Mouse (Mus musculus) urinary bladder, postnatal 36 days (tissue): ENCODE results near the gene Iqschfp.

Experiments
- DNase-seq, 2 experiments: peaks; one replicate each; pipeline ENCODE4 v3.0.0; 2022; ENCODE audit warnings: low spot score in 2 of 2, mixed read lengths in 1 of 2

The Iqschfp gene

GRCm38 (mm10) chr3:68335501-68335900, 443.5 kb downstream of the Iqschfp start:
- no peak for DNase-seq

DNA sequence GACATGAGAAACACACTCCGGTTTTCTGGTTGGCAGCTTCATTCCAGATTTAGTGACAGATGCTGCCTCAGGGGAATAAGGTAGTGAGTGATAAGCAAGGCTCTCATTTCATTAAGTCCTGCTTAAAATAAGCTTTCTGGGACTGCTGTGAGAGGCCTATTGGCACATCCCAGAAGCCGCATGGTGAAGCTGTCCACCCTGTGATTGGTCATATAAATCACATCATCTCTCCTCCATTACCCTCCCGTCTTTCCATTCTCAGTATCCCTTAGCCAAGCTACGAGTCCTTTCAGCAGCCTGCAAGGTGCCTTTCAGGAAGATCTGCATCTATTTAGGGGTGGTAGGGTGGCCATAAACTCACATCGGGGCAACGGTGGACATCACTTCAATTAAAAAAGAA, 458.6 kb downstream of the Iqschfp start:
- no peak for DNase-seq

GRCm38 (mm10) chr3:68351461-68351860, 459.4 kb downstream of the Iqschfp start:
- no peak for DNase-seq

DNA sequence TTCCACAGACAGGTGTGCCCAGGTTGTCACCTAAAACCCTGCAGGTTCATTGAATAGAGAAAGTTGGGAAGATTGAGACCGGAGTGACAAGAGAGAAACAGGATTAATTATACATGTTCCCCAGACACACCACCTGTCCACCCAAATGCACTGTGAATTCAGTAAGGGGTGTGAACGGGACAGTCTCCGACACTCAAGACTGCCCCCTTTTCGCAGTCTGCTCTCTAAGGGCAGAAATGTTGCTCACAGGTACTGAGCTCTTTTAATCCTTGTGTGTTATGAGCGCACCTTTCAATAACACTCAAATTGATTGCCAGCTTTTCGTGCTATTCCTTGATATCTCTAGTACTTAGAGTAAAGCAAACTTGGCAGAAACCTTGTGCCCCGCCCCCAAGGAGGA, 460.9 kb downstream of the Iqschfp start:
- DNase-seq = no peak

DNA sequence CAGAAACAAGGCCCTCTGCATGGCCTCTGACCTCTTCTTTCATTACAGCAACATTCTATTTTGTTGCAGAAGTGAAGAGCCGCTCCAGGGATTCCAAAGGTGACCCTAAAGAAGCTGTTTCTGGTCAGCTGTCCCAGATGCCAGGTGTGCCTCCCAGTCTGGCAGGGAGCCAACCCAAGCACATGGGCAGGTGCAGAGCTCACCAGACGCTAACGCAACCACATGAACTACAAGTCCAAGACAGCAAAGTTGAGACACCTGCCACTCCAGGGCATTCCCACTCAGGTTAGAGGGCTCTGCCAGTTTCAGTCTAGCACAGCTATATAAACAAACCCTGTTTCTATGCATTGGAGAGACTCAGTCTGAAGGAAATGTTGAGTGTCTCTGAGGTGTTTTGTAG, 461.5 kb downstream of the Iqschfp start:
- DNase-seq = no peak

- DNase-seq = no peak
Observed at GRCm38 (mm10) chr3:68356516-68356915, 464.5 kb downstream of the Iqschfp start.

GRCm38 (mm10) chr3:68368029-68368428, 476.0 kb downstream of the Iqschfp start:
- no peak for DNase-seq

- no peak for DNase-seq
Observed at GRCm38 (mm10) chr3:68372925-68373324, 480.9 kb downstream of the Iqschfp start.

GRCm38 (mm10) chr3:68375100-68375508, 483.1 kb downstream of the Iqschfp start:
- no peak for DNase-seq

GRCm38 (mm10) chr3:68377452-68378198, 485.6 kb downstream of the Iqschfp start:
- no peak for DNase-seq

DNA sequence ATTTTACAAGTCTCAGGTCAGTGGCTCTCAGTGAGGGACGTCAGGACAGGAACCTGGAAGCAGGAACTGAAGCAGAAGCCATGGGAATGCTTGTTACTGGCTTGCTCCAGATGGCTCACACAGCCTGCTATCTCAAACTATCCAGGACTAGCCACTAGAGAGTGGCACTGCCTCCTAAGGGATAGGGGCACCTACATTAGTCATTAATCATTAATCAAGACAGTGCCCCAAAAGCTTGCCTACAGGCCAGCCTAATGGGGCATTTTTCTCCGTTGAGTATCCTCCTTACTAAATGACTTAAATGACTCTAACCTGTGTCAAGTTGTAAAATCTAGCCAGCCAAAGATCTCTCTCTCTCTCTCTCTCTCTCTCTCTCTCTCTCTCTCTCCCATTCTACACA, 486.8 kb downstream of the Iqschfp start:
- no peak for DNase-seq

GRCm38 (mm10) chr3:68379242-68379641, 487.2 kb downstream of the Iqschfp start:
- DNase-seq = peak in 1 of 2 experiments; percentile 2

- DNase-seq = no peak
Observed at GRCm38 (mm10) chr3:68383672-68384071, 491.6 kb downstream of the Iqschfp start.

DNA sequence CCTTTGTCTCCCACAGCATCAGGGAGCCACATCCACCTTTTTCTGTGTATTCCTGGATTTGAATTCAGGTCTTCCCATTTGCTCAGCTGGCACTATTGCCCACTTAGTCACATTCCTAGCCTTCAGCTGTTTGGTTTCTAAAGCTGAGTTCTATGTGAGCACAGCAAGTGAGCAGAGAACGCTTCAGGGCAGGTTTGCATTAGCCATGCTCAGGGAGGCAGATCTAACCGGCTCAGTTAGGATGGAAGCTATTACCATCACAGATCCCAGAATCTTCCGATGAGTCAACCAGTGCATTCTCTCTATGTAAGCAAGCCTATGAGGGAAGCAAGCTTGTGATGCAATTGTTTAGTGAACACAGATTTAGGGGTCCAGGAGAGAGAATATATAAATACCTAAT, 493.5 kb downstream of the Iqschfp start:
- DNase-seq = no peak

- no peak for DNase-seq
Observed at GRCm38 (mm10) chr3:68388023-68388422, 496.0 kb downstream of the Iqschfp start.

GRCm38 (mm10) chr3:68393578-68393977, 501.5 kb downstream of the Iqschfp start:
- no peak for DNase-seq

DNA sequence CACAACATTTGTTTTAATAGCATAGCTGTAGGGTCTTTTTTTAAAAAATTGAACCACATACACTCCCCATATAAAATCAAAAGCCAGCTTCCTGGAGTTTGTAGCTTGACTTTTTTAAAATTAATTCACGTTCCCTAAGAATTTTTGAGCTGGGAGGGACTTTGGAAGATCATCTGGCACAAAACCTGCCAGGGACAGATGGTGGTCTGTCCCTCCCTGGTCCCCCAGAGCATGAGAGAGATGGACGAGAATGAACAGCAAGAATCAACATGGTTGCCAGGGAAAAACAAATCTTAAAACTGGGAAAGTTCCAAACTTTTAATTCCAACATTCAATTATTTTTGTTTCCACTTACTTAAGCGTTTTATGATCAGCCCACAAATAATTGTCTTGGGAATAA, 506.7 kb downstream of the Iqschfp start:
- no peak for DNase-seq

GRCm38 (mm10) chr3:68400121-68400520, 508.1 kb downstream of the Iqschfp start:
- DNase-seq = no peak

DNA sequence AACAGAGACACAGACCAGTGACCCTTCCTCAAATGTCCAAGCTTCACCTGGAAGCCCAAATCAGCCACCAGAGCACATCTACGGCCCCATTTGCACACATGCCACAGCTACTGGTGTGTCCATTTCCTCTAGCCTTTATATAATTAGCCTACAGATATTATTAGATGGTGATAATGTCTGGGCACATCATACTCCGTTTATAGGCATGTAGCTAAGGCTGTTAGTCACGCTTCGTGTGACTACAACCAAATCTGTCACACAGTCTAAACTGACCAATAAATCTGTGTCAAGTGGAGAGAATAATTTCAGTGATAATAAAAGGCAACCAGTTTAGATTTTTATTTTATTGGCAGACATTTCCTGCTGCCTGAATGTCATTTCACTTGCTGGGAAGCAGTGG, 511.3 kb downstream of the Iqschfp start:
- no peak for DNase-seq

GRCm38 (mm10) chr3:68403783-68404217, 511.8 kb downstream of the Iqschfp start:
- DNase-seq = no peak

- DNase-seq = no peak
Observed at GRCm38 (mm10) chr3:68405724-68406123, 513.7 kb downstream of the Iqschfp start.

DNA sequence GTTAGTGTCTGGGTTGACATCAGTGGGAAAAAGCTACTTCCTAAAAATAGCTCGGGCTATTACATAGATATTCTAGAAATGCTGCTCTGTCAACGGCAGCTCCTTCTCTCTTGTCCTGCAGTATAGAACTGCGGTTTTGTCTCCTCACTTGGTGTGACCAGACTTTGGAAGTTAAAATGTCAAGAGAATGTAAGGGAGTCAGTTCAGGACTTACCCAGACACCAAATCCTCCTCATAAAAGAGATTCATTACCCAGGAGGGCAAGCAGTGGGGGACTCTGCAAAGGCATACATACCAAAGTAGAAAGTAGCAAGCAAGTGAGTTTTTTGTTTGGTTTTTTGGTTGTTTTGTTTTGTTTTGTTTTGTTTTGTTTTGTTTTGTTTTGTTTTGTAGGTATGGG, 520.2 kb downstream of the Iqschfp start:
- no peak for DNase-seq

GRCm38 (mm10) chr3:68419792-68420191, 527.8 kb downstream of the Iqschfp start:
- DNase-seq = no peak

DNA sequence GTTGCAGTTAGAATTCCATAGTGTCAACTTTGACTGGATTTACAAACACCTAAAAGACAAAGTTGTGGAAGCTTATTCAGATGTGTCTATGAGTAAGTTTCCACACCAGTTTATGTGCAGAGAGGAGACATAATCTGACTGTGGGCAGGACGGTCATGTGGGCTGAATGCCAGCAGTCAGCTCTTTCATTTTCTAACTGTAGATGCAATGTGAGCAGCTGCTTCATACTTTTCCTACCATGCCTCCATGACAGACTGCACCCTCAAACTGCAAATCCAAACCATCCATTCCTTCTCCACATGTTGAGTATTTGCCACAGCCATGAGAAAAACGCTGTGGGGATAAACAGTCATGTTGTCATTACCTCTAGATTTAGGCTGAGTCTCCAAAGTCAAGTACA, 528.9 kb downstream of the Iqschfp start:
- DNase-seq = no peak
